Mouse (Mus musculus) CH12.LX (cell line): ENCODE data around the gene Gm20422.

Experiments used
- CHD1 ChIP-seq: IDR thresholded peaks from 2 replicates; pipeline ENCODE4 v1.6.1; 2012; ENCODE audit warnings: low read depth, low read length, improper control_type of control experiment, inconsistent platforms
- CTCF ChIP-seq, 2 experiments: IDR thresholded peaks in 1 of 2; conservative IDR thresholded peaks in 1 of 2; 2 replicates each; pipeline ENCODE4 v1.5.1; 2011 to 2012; ENCODE audit warnings: low read depth in 2 of 2, low read length in 2 of 2, improper control_type of control experiment in 1 of 2, inconsistent platforms in 1 of 2, mild to moderate bottlenecking in 1 of 2, moderate library complexity in 1 of 2
- EP300 ChIP-seq: IDR thresholded peaks from 2 replicates; pipeline ENCODE4 v1.6.1; 2011; ENCODE audit warnings: low read length, improper control_type of control experiment
- MAFK ChIP-seq: IDR thresholded peaks from 2 replicates; pipeline ENCODE4 v1.6.1; 2011; ENCODE audit warnings: low read length, improper control_type of control experiment; ENCODE audit not compliant: insufficient replicate concordance
- MAX ChIP-seq: IDR thresholded peaks from 2 replicates; pipeline ENCODE4 v1.6.1; 2011; ENCODE audit warnings: low read length, improper control_type of control experiment
- NELFE ChIP-seq: IDR thresholded peaks from 2 replicates; pipeline ENCODE4 v1.6.1; 2011; ENCODE audit warnings: low read depth, low read length, improper control_type of control experiment
- POLR2A ChIP-seq: IDR thresholded peaks from 2 replicates; pipeline ENCODE4 v1.6.1; 2011; ENCODE audit warnings: low read depth, mild to moderate bottlenecking, improper control_type of control experiment, low read length
- POLR2AphosphoS2 ChIP-seq: IDR thresholded peaks from 2 replicates; pipeline ENCODE4 v1.6.1; 2011; ENCODE audit warnings: low read depth, low read length, improper control_type of control experiment
- TBP ChIP-seq: conservative IDR thresholded peaks from 2 replicates; pipeline ENCODE4 v1.6.1; 2011; ENCODE audit warnings: low read depth, low read length, improper control_type of control experiment
- UBTF ChIP-seq: IDR thresholded peaks from 2 replicates; pipeline ENCODE4 v1.6.1; 2012; ENCODE audit warnings: low read depth, mild to moderate bottlenecking, inconsistent platforms, low read length, improper control_type of control experiment, moderate library complexity
- USF1 ChIP-seq: IDR thresholded peaks from 2 replicates; pipeline ENCODE4 v1.6.1; 2014; ENCODE audit warnings: low read depth, mild to moderate bottlenecking, inconsistent platforms, low read length, improper control_type of control experiment

DNA sequence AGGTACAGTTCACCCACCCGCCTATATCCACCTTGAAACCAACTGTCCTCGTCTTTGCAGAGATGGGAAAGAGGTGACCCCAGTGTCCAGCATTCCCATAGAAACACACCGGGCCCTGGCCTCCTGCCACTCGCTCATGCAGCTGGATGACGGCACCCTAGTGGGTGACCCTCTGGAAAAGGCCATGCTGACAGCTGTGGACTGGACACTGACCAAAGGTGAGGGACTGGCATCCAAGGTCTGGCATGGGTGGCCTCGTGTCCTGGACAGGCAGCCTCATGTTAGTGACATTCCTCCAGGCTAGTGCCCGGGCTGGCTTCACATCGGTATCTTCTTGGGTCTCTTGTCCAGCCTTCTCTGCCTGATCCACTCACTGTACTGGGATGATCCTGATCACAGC is 24.6 kb upstream of the Gm20422 start:
- TF ChIP-seq NELFE (no peak), POLR2A (no peak), TBP (no peak), USF1 (no peak), CHD1 (no peak), MAFK (no peak), MAX (no peak), CTCF (conservative IDR thresholded peaks at IDR 0.05 in 1 of 2, IDR thresholded peaks at IDR 0.05 in 1 of 2; ENCODE audit: low read depth in 2 of 2, low read length in 2 of 2) (no peak), EP300 (no peak), UBTF (no peak), POLR2AphosphoS2 (no peak)
